Mouse (Mus musculus): ENCODE results near the gene Htr3a. TPM values are rescaled to one million over a fixed set of nuclear protein-coding genes. Genes with fewer than 3 reads are reported as not detected.

Gene Htr3a
- total RNA-seq, 1 experiment from 2014 or later = not detected

- ATAC-seq (replicated peaks in 1 of 2; ENCODE audit: insufficient read depth in 1 of 2, low FRiP score in 2 of 2, low TSS enrichment in 1 of 2, low read depth in 1 of 2, poor library complexity in 2 of 2, severe bottlenecking in 2 of 2) = no peak
Observed at GRCm38 (mm10) chr9:48859828-48860525, 50.9 kb downstream of the Htr3a start.

- ATAC-seq (replicated peaks in 1 of 2; ENCODE audit: insufficient read depth in 1 of 2, low FRiP score in 2 of 2, low TSS enrichment in 1 of 2, low read depth in 1 of 2, poor library complexity in 2 of 2, severe bottlenecking in 2 of 2) = no peak
Observed at GRCm38 (mm10) chr9:48857944-48858343, 53.0 kb downstream of the Htr3a start.

- no peak for ATAC-seq (replicated peaks in 1 of 2; ENCODE audit: insufficient read depth in 1 of 2, low FRiP score in 2 of 2, low TSS enrichment in 1 of 2, low read depth in 1 of 2, poor library complexity in 2 of 2, severe bottlenecking in 2 of 2)
Observed at GRCm38 (mm10) chr9:48856240-48856639, 54.7 kb downstream of the Htr3a start.

- no peak for ATAC-seq (replicated peaks in 1 of 2; ENCODE audit: insufficient read depth in 1 of 2, low FRiP score in 2 of 2, low TSS enrichment in 1 of 2, low read depth in 1 of 2, poor library complexity in 2 of 2, severe bottlenecking in 2 of 2)
Observed at GRCm38 (mm10) chr9:48849531-48849930, 61.4 kb downstream of the Htr3a start.

Other genes with a start within 250 kb of the Htr3a start
- 3.3 and 3.7 TPM in 2 replicates for gene Zbtb16, start 74.9 kb downstream of the Htr3a start, total RNA-seq (2017)
- gene Htr3b, start 53.9 kb upstream of the Htr3a start, total RNA-seq (2017) = not detected in 2 replicates
- 12.4 and 13.6 TPM in 2 replicates for gene Usp28, start 74.3 kb upstream of the Htr3a start, total RNA-seq (2017)
- 33.0 and 33.4 TPM in 2 replicates for gene Zw10, start 144.5 kb upstream of the Htr3a start, total RNA-seq (2017)
- not detected in 2 replicates for gene Tmprss5, start 170.2 kb upstream of the Htr3a start, total RNA-seq (2017)

All from hematopoietic stem cell, adult 5-6 weeks (primary cell).